Mouse (Mus musculus): ENCODE data around the gene Mllt6.

The Mllt6 gene

GRCm38 (mm10) chr11:97721338-97721737 is 58.1 kb downstream of the Mllt6 start:
- in situ Hi-C loops (cut with MboI; ENCODE audit: low pct_unique_long_range_greater_than_20kb in 1 of 2, low sequenced_read_pairs in 2 of 2, unreplicated experiment in 1 of 2): no loop called here

DNA sequence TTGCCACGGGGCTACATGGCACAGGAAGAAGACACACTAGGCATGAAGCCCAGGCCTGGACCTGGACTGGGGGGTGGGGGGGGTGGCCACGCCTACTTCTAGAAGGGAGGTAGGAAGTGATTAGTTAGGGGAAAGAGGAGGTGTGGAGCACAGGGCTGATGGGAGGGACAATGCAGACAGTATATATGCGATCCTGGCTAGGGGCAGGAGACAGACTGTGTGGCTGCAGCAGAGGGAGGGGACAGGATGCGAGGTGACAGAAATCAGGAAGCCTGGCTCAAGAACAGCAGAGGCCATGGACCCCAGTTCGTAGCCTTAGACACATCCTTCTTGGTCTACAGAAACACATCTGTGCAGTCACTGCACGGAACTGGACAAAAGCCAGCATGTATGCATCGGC is 60.5 kb downstream of the Mllt6 start:
- in situ Hi-C loops (cut with MboI; ENCODE audit: low pct_unique_long_range_greater_than_20kb in 1 of 2, low sequenced_read_pairs in 2 of 2, unreplicated experiment in 1 of 2): no loop called here

GRCm38 (mm10) chr11:97728311-97728710 is 65.1 kb downstream of the Mllt6 start:
- in situ Hi-C loops (cut with MboI; ENCODE audit: low pct_unique_long_range_greater_than_20kb in 1 of 2, low sequenced_read_pairs in 2 of 2, unreplicated experiment in 1 of 2): no loop called here

- in situ Hi-C loops (cut with MboI; ENCODE audit: low pct_unique_long_range_greater_than_20kb in 1 of 2, low sequenced_read_pairs in 2 of 2, unreplicated experiment in 1 of 2): no loop called here
These were observed 65.5 kb downstream of the Mllt6 start for GRCm38 (mm10) chr11:97728730-97729129.

DNA sequence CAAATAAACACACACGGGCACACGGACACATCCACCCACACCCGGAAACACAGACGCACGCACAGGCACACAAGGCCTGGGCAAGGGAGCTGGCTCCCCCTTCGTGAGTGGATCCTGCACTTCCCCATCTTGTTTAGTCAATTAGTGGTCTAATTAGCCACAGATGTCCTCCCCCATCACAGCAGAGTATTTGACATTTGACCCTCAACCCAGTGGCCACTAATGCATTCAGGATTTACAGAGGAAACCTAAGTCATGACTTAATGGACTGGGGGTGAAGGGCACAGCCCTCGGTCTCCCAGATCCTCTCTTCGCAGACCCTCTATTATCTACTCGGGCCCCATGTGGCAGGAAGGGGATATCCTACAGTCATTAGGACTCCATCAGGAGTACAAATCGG is 70.5 kb downstream of the Mllt6 start:
- in situ Hi-C loops (cut with MboI; ENCODE audit: low pct_unique_long_range_greater_than_20kb in 1 of 2, low sequenced_read_pairs in 2 of 2, unreplicated experiment in 1 of 2): loop anchor here in 1 of 2 experiments (5.0 kb wide), 1 partner anchor 81 kb away; no protein-coding TSS in a partner anchor

GRCm38 (mm10) chr11:97734810-97735209 is 71.6 kb downstream of the Mllt6 start:
- in situ Hi-C loops (cut with MboI; ENCODE audit: low pct_unique_long_range_greater_than_20kb in 1 of 2, low sequenced_read_pairs in 2 of 2, unreplicated experiment in 1 of 2): loop anchor here in 1 of 2 experiments (5.0 kb wide), 2 partner anchors 33 to 83 kb away; partner anchors contain the start of genes Pcgf2 and Psmb3

Measured in mouse embryonic stem cell (cell line).